Mouse (Mus musculus): ENCODE measurements around the gene C1qtnf4.

GRCm38 (mm10) chr2:90889550-90890548, 4.2 kb downstream of the C1qtnf4 start:
- no peak for TF ChIP-seq CTCF (IDR thresholded peaks at IDR 0.05; ENCODE audit: insufficient read depth, low read depth, low read length)
- TF ChIP-seq POLR2A (IDR thresholded peaks at IDR 0.05; ENCODE audit: insufficient read depth, low read depth, low read length) = no peak; the same call in 1 of the 2 replicates
